Mouse (Mus musculus) lung, embryonic 14.5 days (tissue): ENCODE data around the gene Fhit. TPM values are rescaled to one million over a fixed set of nuclear protein-coding genes. Genes with fewer than 3 reads are reported as not detected.
"Not testable (repeated sequence)": the region's sequence is repeated elsewhere in the genome, so short reads cannot be mapped to it uniquely, and the experiment has no call there.

Source experiments
- ATAC-seq: fragments of 200-750 bp; cut with Nextera tagmentation; 2 replicates; pipeline ENCODE4 v1.8.0; 2017; ENCODE audit warnings: mild to moderate bottlenecking, moderate TSS enrichment, moderate library complexity; ENCODE audit not compliant: insufficient read depth
- DNase-seq: peaks from one replicate; pipeline ENCODE4 v3.0.0-alpha.2; 2015
- H3K27ac ChIP-seq: fragments of 300-500 bp; sonication (generic); 2 replicates; pipeline ENCODE4 v1.5.1; 2014; ENCODE audit warnings: low read depth, mild to moderate bottlenecking, moderate library complexity
- H3K27me3 ChIP-seq: fragments of 300-500 bp; sonication (generic); 2 replicates; pipeline ENCODE4 v1.6.1; 2014; ENCODE audit warnings: low read length, control low read depth; ENCODE audit not compliant: insufficient read depth
- H3K36me3 ChIP-seq: fragments of 300-500 bp; sonication (generic); 2 replicates; pipeline ENCODE4 v1.6.1; 2014; ENCODE audit warnings: control low read depth; ENCODE audit not compliant: insufficient read depth
- H3K4me1 ChIP-seq: fragments of 300-500 bp; sonication (generic); 2 replicates; pipeline ENCODE4 v1.6.1; 2014; ENCODE audit warnings: antibody characterized with exemption, control low read depth; ENCODE audit not compliant: insufficient read depth
- H3K4me2 ChIP-seq: fragments of 300-500 bp; sonication (generic); 2 replicates; pipeline ENCODE4 v1.6.1; 2014; ENCODE audit warnings: mild to moderate bottlenecking
- H3K4me3 ChIP-seq: fragments of 300-500 bp; sonication (generic); 2 replicates; pipeline ENCODE4 v1.5.1; 2014; ENCODE audit warnings: low read depth, low read length
- H3K9ac ChIP-seq: fragments of 300-500 bp; sonication (generic); 2 replicates; pipeline ENCODE4 v1.6.1; 2014
- H3K9me3 ChIP-seq: fragments of 300-500 bp; sonication (generic); 2 replicates; pipeline ENCODE4 v1.6.1; 2016; ENCODE audit warnings: low read depth, low read length, control low read depth
- CTCF ChIP-seq: IDR thresholded peaks from 2 replicates; pipeline ENCODE4 v1.5.1; 2016; ENCODE audit warnings: antibody characterized with exemption, low read depth
- WGBS: fragments of 180-500 bp; shearing (Covaris S2); extraction: QIAGEN DNeasy Blood & Tissue Kit; methylation state at CpG from one replicate; pipeline ENCODE4 v1.1.7; 2014; 5-methylcytosine and 5-hydroxymethylcytosine counted together
- polyA plus RNA-seq: library from polyadenylated mRNA; unstranded; fragments of >200 nt; fragmentation: Nextera tagmentation; extraction: Ambion mirVana; gene quantifications from 2 replicates; pipeline ENCODE4 v1.2.1, GENCODE M21; 2014

Gene Fhit
- polyA plus RNA-seq, 1 experiment from 2014 or later, result 5.3 TPM

DNA sequence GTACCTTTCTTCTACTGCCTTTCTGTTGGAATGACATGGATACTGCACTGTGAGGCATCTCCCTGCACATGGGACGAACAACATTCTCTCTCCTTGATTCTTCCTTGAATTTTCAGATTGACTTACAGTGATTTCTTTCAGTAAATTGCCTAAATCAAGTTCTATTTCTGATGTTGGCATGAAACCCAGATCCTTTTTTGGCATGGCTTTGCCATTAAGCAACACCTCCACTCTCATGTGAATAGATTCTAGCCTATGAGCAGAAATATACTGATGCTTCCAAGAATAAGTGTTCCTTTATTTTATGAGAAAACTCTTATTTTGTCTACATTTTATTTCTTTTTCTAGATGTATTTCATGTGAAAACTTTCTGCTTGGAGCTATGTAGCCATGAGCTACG lies 383.1 kb downstream of the Fhit start:
- Histone ChIP-seq H3K36me3 (no peaks in the 10 kb centered on the region), H3K4me1 (no peaks in the 10 kb centered on the region), H3K9me3 (no peaks in the 10 kb centered on the region), H3K9ac (no peak overlapping the region), H3K27ac (no peak overlapping the region), H3K4me2 (no peak overlapping the region), H3K4me3 (no peak overlapping the region), H3K27me3 (no peaks in the 10 kb centered on the region)
- no peak for TF ChIP-seq CTCF
- ATAC-seq (no peak), DNase-seq (no peak)
- 83% methylated on average over 2 of the region's 2 CpGs for WGBS

DNA sequence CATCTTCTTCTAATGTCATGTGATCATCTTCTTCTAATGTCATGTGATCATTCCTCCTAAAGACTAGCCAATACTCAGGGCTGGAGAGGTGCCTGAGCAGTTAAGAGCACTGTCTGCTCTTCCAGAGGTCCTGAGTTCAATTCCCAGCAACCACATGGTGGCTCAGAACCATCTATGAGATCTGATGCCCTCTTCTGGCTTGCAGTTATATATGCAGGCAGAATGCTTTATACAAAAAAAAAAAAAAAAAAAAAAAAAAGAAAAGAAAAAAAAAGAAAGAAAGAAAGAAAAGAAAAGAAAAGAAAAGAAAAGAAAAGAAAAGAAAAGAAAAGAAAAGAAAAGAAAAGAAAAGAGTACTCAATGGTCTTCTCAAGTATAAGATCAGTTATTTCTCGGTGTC lies 407.0 kb downstream of the Fhit start:
- DNase-seq, H3K4me3 ChIP-seq, H3K4me1 ChIP-seq, H3K27me3 ChIP-seq, H3K27ac ChIP-seq, H3K36me3 ChIP-seq, H3K9me3 ChIP-seq, H3K9ac ChIP-seq, ATAC-seq, H3K4me2 ChIP-seq: not testable (repeated sequence)
- 93% methylated on average over 1 of the region's 1 CpGs for WGBS
- TF ChIP-seq CTCF, result 0 out of 2 replicates have a peak, but pooled peaks have one; percentile 9

DNA sequence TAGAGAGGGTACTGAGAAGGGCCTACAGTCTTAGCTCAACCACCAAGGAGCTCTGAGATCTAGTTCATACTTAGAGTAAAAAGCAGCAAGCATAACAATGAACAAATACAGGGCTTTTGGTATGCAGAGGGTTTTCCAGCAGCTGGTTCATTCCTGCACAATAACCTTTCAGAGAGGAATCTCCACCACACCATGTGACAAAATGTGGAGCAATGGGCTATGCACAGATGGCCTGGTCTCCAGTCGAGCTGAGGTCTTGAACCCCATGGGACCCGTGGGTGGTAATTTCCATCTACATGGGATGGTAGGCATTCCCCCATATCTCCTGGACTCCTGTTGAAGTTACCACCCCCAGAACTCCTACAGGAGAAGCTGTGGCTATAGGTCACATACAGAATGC lies 423.8 kb downstream of the Fhit start:
- no peak overlapping the region for H3K27ac ChIP-seq

DNA sequence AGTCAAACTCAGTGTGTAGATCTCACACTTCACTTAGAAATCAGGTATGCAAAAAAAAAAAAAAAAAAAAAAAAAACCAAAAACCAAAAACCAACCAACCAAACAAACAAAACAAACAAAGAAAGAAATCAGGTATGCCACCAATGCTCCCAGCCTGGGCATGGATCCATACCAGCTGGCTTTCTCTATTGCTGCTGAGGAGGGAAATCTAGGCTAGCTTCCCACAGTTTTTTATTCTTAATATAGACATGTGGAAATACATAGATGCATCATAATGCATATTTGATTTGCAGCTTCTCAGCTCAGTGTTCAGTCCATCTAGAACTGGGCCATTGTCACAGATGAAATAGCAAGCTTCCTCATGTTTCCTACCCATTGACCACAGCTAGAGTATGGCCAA lies 439.3 kb downstream of the Fhit start:
- H3K9ac ChIP-seq, result no peak overlapping the region
- DNase-seq (no peak), ATAC-seq (no peak)
- no peak overlapping the region for H3K4me2 ChIP-seq
- no peaks in the 10 kb centered on the region for H3K4me1 ChIP-seq
- no peaks in the 10 kb centered on the region for H3K36me3 ChIP-seq
- no peaks in the 10 kb centered on the region for H3K27me3 ChIP-seq
- no peak overlapping the region for H3K4me3 ChIP-seq
- no peak overlapping the region for H3K27ac ChIP-seq
- H3K9me3 ChIP-seq, result no peaks in the 10 kb centered on the region
- no peak for TF ChIP-seq CTCF

More for the DNA sequence above, 423.8 kb downstream of the Fhit start:
- ATAC-seq (no peak), DNase-seq (no peak)
- TF ChIP-seq CTCF, result no peak
- no peaks in the 10 kb centered on the region for H3K27me3 ChIP-seq
- H3K4me3 ChIP-seq, result no peak overlapping the region
- H3K36me3 ChIP-seq, result no peaks in the 10 kb centered on the region
- no peaks in the 10 kb centered on the region for H3K4me1 ChIP-seq
- H3K4me2 ChIP-seq, result no peak overlapping the region
- H3K9me3 ChIP-seq, result no peaks in the 10 kb centered on the region
- no peak overlapping the region for H3K9ac ChIP-seq
- 59% methylated on average over 2 of the region's 2 CpGs for WGBS

DNA sequence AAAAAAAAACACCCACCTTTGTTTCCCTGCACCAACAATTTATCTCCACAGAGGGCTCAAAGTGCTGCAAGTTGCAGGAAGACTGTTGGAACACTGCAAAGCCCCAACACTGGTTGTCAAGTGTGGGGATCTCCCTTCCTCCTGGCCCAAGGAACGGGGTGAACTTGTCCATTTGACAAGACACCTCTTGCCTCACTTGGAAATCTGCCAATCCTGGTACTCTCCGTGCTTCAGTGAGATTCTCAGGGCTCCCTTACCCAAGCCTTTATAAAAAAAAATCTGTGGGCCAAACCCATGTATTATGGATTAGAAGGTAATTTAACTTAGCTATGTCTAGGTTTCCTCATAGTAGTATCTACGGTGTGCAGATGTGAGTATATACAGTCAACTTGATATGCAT lies 448.9 kb downstream of the Fhit start:
- Histone ChIP-seq H3K9ac (no peak overlapping the region), H3K27ac (no peak overlapping the region), H3K36me3 (no peaks in the 10 kb centered on the region), H3K27me3 (no peaks in the 10 kb centered on the region), H3K9me3 (no peaks in the 10 kb centered on the region), H3K4me1 (no peaks in the 10 kb centered on the region), H3K4me2 (no peak overlapping the region), H3K4me3 (no peak overlapping the region)
- TF ChIP-seq CTCF, result no peak
- ATAC-seq (no peak), DNase-seq (no peak)
- 47% methylated on average over 3 of the region's 3 CpGs for WGBS

DNA sequence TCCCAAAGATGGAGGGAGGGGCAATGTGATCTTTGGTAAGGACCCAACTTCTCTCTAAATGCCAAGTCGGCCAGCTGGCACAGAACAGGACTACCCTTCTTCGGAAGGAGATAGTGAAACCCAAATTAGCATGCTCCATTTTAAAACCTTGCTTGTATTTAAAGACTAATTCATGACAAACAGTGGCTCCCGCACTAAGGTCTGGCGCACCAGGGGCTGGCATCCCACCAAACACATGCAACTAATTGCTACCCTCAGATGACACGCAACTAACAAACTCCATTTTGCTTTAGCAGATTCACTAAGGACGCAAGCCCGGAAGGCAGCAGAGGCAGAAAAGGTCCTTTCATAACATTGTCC lies 449.3 kb downstream of the Fhit start:
- DNase-seq, result no peak
- Histone ChIP-seq H3K4me3 (no peak overlapping the region), H3K9me3 (no peaks in the 10 kb centered on the region), H3K9ac (no peak overlapping the region), H3K27me3 (no peaks in the 10 kb centered on the region), H3K4me2 (no peak overlapping the region), H3K36me3 (no peaks in the 10 kb centered on the region), H3K27ac (no peak overlapping the region), H3K4me1 (no peaks in the 10 kb centered on the region)
- no peak for TF ChIP-seq CTCF
- 88% methylated on average over 7 of the region's 7 CpGs for WGBS
- ATAC-seq, result no peak

DNA sequence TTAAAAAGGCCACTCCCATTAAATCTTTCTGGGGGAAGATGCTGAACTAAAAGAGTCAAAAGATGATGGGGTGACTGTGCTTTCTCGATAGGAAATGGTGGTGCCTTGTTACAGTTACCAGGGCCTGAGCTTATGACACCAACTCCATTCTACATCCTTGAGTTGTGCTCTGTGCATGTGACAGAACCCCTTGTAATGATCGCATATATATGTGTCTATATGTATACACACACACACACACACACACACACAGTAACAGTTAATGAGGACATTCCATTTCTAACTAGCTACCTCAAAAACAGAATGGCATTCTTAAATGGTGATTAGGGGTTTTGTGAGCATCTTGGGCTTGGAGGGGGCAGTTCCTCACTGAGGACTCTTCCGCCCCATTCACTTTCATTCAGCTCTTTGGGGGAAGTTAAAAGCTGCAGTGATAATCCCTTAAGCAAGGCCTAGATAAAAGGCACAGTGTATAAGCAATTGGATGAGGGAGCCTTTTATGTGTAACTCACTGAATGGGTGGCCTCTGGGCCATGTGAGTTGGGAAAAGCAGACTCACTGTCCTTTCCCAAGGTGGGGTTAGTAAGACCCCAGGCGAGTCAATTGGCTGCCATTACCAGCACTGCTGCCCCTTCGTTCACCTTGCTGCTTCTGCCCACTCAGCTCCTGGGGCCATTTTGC lies 449.9 kb downstream of the Fhit start:
- Histone ChIP-seq H3K27ac (no peak overlapping the region), H3K4me1 (no peaks in the 10 kb centered on the region), H3K4me3 (no peak overlapping the region), H3K27me3 (no peaks in the 10 kb centered on the region), H3K9ac (no peak overlapping the region), H3K4me2 (no peak overlapping the region), H3K36me3 (no peaks in the 10 kb centered on the region), H3K9me3 (no peaks in the 10 kb centered on the region)
- no peak for ATAC-seq
- WGBS, result 84% methylated on average over 5 of the region's 5 CpGs
- DNase-seq, result no peak
- no peak for TF ChIP-seq CTCF

DNA sequence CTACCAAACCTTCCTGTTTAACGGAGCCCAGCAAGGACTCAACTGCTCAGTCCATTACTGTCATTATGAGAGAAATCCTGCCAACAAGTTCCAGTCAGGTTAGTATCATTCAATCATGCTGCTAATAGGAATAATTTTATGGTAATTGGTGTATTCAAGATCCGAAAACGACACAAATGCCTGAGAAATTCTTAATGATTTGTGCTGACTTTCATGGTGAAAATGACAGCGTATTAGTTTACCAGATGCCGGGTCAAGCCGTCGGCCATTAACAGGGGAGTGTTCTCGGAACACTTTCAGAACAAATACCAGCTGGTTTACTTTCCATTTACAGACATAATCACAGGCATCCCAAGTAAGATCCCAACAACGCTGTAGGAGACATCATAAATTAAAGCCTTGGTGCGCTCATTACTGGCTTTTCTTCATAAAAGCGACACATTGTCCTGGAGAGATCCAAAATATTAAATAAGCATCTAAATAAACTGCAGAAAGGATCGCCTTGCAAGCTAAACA lies 451.0 kb downstream of the Fhit start:
- 80% methylated on average over 12 of the region's 12 CpGs for WGBS
- Histone ChIP-seq H3K4me3 (no peak overlapping the region), H3K4me2 (no peak overlapping the region), H3K27ac (no peak overlapping the region), H3K4me1 (no peaks in the 10 kb centered on the region), H3K9ac (no peak overlapping the region), H3K9me3 (no peaks in the 10 kb centered on the region), H3K27me3 (no peaks in the 10 kb centered on the region), H3K36me3 (no peaks in the 10 kb centered on the region)
- no peak for DNase-seq
- TF ChIP-seq CTCF, result no peak
- ATAC-seq, result no peak
